In the genomic region with DNA sequence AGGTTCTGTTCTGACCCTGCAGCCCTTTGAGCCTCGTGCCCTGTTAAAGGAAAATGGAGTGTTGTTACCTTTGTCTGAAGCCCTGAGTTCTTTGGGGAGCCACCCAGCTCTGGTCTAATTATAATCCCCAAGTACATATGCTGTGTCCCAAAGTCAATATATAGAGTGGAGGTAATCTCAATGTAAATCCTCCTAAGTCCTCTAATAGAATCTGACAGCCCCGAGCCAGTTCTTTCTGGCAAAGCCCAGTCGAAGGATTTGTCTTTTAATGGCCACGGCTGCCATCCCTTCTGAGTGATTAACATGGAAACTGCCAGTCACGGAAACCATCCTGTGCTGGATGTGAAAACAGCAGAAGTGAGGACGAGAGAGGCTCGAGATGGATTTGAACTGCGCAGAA, we compare ENCODE assay signal across 21 mouse cellular contexts.
"Had no signal": no experiment of that assay in that cellular context is flagged by ENCODE, and none has a peak within 500 bp of the region (broad histone marks: within the 10 kb centered on the region; RNA-seq: fewer than 3 reads in every experiment).

No protein-coding gene starts in this region.

- H3K9me3 ChIP-seq: intestine, embryonic 15.5 days; kidney, embryonic 15.5 days; limb, embryonic 12.5 days; limb, embryonic 15.5 days; lung, embryonic 15.5 days; megakaryocyte, embryonic 14.5 days; midbrain, embryonic 12.5 days; neural tube, embryonic 15.5 days had no signal

- ATAC-seq: intestine, embryonic 15.5 days had no signal

- H3K4me1 ChIP-seq: intestine, embryonic 15.5 days; kidney, embryonic 15.5 days; limb, embryonic 15.5 days; lung, embryonic 15.5 days; megakaryocyte, embryonic 14.5 days; midbrain, embryonic 12.5 days had no signal

- H3K36me3 ChIP-seq: intestine, embryonic 15.5 days; kidney, embryonic 15.5 days; limb, embryonic 12.5 days; limb, embryonic 15.5 days; lung, embryonic 15.5 days; midbrain, embryonic 12.5 days; neural tube, embryonic 15.5 days had no signal

- H3K27ac ChIP-seq: intestine, embryonic 15.5 days; kidney, embryonic 15.5 days; limb, embryonic 12.5 days; limb, embryonic 15.5 days; liver, embryonic 14.5 days; lung, embryonic 15.5 days; midbrain, embryonic 12.5 days; neural tube, embryonic 15.5 days had no signal

- H3K4me3 ChIP-seq: intestine, embryonic 15.5 days; kidney, embryonic 15.5 days; limb, embryonic 12.5 days; limb, embryonic 15.5 days; lung, embryonic 15.5 days; megakaryocyte, embryonic 14.5 days; midbrain, embryonic 12.5 days; myocyte; neural tube, embryonic 15.5 days had no signal

- DNase-seq: kidney, adult 11 months; kidney, adult 8-10 months; kidney, postnatal 14 days; kidney, postnatal 4 days; left cerebral cortex, postnatal 4 days; lung, adult 18-20 months; lung, postnatal 10 days; lung, postnatal 36 days; thymus, adult 18-20 months; thymus, postnatal 36 days had no signal

- H3K4me2 ChIP-seq: intestine, embryonic 15.5 days; kidney, embryonic 15.5 days; limb, embryonic 12.5 days; limb, embryonic 15.5 days; liver, embryonic 11.5 days; lung, embryonic 15.5 days; midbrain, embryonic 12.5 days; neural tube, embryonic 15.5 days had no signal

- H3K9ac ChIP-seq: intestine, embryonic 15.5 days; kidney, embryonic 15.5 days; limb, embryonic 12.5 days; limb, embryonic 15.5 days; liver, embryonic 14.5 days; lung, embryonic 15.5 days; midbrain, embryonic 12.5 days; neural tube, embryonic 15.5 days had no signal

- H3K27me3 ChIP-seq: lung, embryonic 15.5 days had no signal
